Mouse (Mus musculus): ENCODE data around the gene Gm20388.

The Gm20388 gene

GRCm38 (mm10) chr8:120439309-120439708 is 528.7 kb downstream of the Gm20388 start:
- DNase-seq (ENCODE audit: low spot score): no peak

- DNase-seq (ENCODE audit: low spot score): no peak
Observed at GRCm38 (mm10) chr8:120440739-120441138, 530.1 kb downstream of the Gm20388 start.

- DNase-seq (ENCODE audit: low spot score): no peak
Observed at GRCm38 (mm10) chr8:120441637-120442036, 531.0 kb downstream of the Gm20388 start.

GRCm38 (mm10) chr8:120442306-120443003 is 531.8 kb downstream of the Gm20388 start:
- no peak for DNase-seq (ENCODE audit: low spot score)

GRCm38 (mm10) chr8:120445249-120445648 is 534.6 kb downstream of the Gm20388 start:
- DNase-seq (ENCODE audit: low spot score): no peak

- no peak for DNase-seq (ENCODE audit: low spot score)
Observed at GRCm38 (mm10) chr8:120448131-120448530, 537.5 kb downstream of the Gm20388 start.

- DNase-seq (ENCODE audit: low spot score): no peak
Observed at GRCm38 (mm10) chr8:120449139-120449538, 538.5 kb downstream of the Gm20388 start.

- no peak for DNase-seq (ENCODE audit: low spot score)
Observed at GRCm38 (mm10) chr8:120449608-120450031, 539.0 kb downstream of the Gm20388 start.

- no peak for DNase-seq (ENCODE audit: low spot score)
Observed at GRCm38 (mm10) chr8:120452111-120452510, 541.5 kb downstream of the Gm20388 start.

- DNase-seq (ENCODE audit: low spot score): no peak
Observed at GRCm38 (mm10) chr8:120454404-120454803, 543.8 kb downstream of the Gm20388 start.

- no peak for DNase-seq (ENCODE audit: low spot score)
Observed at GRCm38 (mm10) chr8:120460375-120460774, 549.7 kb downstream of the Gm20388 start.

- no peak for DNase-seq (ENCODE audit: low spot score)
Observed at GRCm38 (mm10) chr8:120462119-120462551, 551.5 kb downstream of the Gm20388 start.

GRCm38 (mm10) chr8:120462611-120463010 is 552.0 kb downstream of the Gm20388 start:
- DNase-seq (ENCODE audit: low spot score): no peak

GRCm38 (mm10) chr8:120463918-120464584 is 553.4 kb downstream of the Gm20388 start:
- DNase-seq (ENCODE audit: low spot score): no peak

GRCm38 (mm10) chr8:120464585-120464937 is 553.9 kb downstream of the Gm20388 start:
- no peak for DNase-seq (ENCODE audit: low spot score)

- DNase-seq (ENCODE audit: low spot score): no peak
Observed at GRCm38 (mm10) chr8:120465710-120466109, 555.1 kb downstream of the Gm20388 start.

- no peak for DNase-seq (ENCODE audit: low spot score)
Observed at GRCm38 (mm10) chr8:120466266-120466665, 555.6 kb downstream of the Gm20388 start.

- no peak for DNase-seq (ENCODE audit: low spot score)
Observed at GRCm38 (mm10) chr8:120467598-120467997, 557.0 kb downstream of the Gm20388 start.

GRCm38 (mm10) chr8:120470170-120470569 is 559.5 kb downstream of the Gm20388 start:
- DNase-seq (ENCODE audit: low spot score): no peak

GRCm38 (mm10) chr8:120471166-120471565 is 560.5 kb downstream of the Gm20388 start:
- no peak for DNase-seq (ENCODE audit: low spot score)

- DNase-seq (ENCODE audit: low spot score): no peak
Observed at GRCm38 (mm10) chr8:120471752-120472151, 561.1 kb downstream of the Gm20388 start.

GRCm38 (mm10) chr8:120472230-120472629 is 561.6 kb downstream of the Gm20388 start:
- DNase-seq (ENCODE audit: low spot score): no peak

GRCm38 (mm10) chr8:120473729-120474364 is 563.2 kb downstream of the Gm20388 start:
- no peak for DNase-seq (ENCODE audit: low spot score)

Measured in urinary bladder, postnatal 25 days (tissue).